Mouse (Mus musculus) G1E (cell line): Measurements from ENCODE around the gene Tmem30c. TPM values are rescaled to one million over a fixed set of nuclear protein-coding genes. Genes with fewer than 3 reads are reported as not detected.

Experiments used
- ATAC-seq: 2 replicates; pipeline ENCODE4 v1.8.0; 2016; ENCODE audit warnings: mild to moderate bottlenecking; ENCODE audit not compliant: insufficient number of reproducible peaks, poor library complexity, low FRiP score, severe bottlenecking; ENCODE audit errors: extremely low read depth
- DNase-seq: peaks from one replicate; pipeline ENCODE4 v3.0.0; 2012; ENCODE audit warnings: low spot score
- H3K27me3 ChIP-seq: 2 replicates; pipeline ENCODE4 v1.6.1; 2012; ENCODE audit warnings: mild to moderate bottlenecking, low read length, inconsistent platforms; ENCODE audit not compliant: insufficient read depth
- H3K36me3 ChIP-seq: replicated peaks from 2 replicates; pipeline ENCODE3; 2012; ENCODE audit warnings: mild to moderate bottlenecking, inconsistent platforms
- H3K4me1 ChIP-seq: 2 replicates; pipeline ENCODE4 v1.6.1; 2012; ENCODE audit warnings: low read depth, low read length, inconsistent platforms, mixed read lengths; ENCODE audit not compliant: insufficient read depth
- H3K4me3 ChIP-seq: 2 replicates; pipeline ENCODE4 v1.5.1; 2012; ENCODE audit warnings: low read depth, mild to moderate bottlenecking, inconsistent platforms, low read length, moderate library complexity, mixed read lengths
- H3K9me3 ChIP-seq: replicated peaks from 2 replicates; pipeline ENCODE4 v1.6.1; 2012; ENCODE audit warnings: inconsistent platforms
- CTCF ChIP-seq: IDR thresholded peaks from 2 replicates; pipeline ENCODE4 v1.5.1; 2012; ENCODE audit warnings: low read depth, low read length, inconsistent platforms, mixed read lengths
- GATA1 ChIP-seq: IDR thresholded peaks from 2 replicates; pipeline ENCODE4 v1.6.1; 2012; ENCODE audit warnings: borderline replicate concordance, low read length, inconsistent platforms, mixed read lengths
- GATA2 ChIP-seq: IDR thresholded peaks from 2 replicates; pipeline ENCODE4 v1.6.1; 2012; ENCODE audit warnings: low read depth, low read length, inconsistent platforms, borderline replicate concordance
- POLR2AphosphoS5 ChIP-seq: IDR thresholded peaks from 2 replicates; pipeline ENCODE4 v1.6.1; 2012; ENCODE audit warnings: low read depth, low read length, inconsistent platforms; ENCODE audit not compliant: insufficient replicate concordance
- TAL1 ChIP-seq: conservative IDR thresholded peaks from 2 replicates; pipeline ENCODE4 v1.6.1; 2012; ENCODE audit warnings: low read depth, low read length, inconsistent platforms, mixed read lengths
- polyA plus RNA-seq: library from polyadenylated mRNA; stranded (reverse); fragments of >175 nt; gene quantifications from 2 replicates; pipeline ENCODE4 v1.2.3, GENCODE M21; 2012
- total RNA-seq, 2 experiments: library from RNA; stranded (forward) in 1 of 2; stranded (reverse) in 1 of 2; fragments of 200-1000 nt in 1 of 2; fragments of >200 nt in 1 of 2; fragmentation: Nextera tagmentation in 1 of 2; gene quantifications; 2 replicates each; pipeline ENCODE4 v1.2.3; 2014 to 2017

The Tmem30c gene
- total and polyA plus RNA-seq, 3 experiments: 0.33 TPM; not detected in 2

DNA sequence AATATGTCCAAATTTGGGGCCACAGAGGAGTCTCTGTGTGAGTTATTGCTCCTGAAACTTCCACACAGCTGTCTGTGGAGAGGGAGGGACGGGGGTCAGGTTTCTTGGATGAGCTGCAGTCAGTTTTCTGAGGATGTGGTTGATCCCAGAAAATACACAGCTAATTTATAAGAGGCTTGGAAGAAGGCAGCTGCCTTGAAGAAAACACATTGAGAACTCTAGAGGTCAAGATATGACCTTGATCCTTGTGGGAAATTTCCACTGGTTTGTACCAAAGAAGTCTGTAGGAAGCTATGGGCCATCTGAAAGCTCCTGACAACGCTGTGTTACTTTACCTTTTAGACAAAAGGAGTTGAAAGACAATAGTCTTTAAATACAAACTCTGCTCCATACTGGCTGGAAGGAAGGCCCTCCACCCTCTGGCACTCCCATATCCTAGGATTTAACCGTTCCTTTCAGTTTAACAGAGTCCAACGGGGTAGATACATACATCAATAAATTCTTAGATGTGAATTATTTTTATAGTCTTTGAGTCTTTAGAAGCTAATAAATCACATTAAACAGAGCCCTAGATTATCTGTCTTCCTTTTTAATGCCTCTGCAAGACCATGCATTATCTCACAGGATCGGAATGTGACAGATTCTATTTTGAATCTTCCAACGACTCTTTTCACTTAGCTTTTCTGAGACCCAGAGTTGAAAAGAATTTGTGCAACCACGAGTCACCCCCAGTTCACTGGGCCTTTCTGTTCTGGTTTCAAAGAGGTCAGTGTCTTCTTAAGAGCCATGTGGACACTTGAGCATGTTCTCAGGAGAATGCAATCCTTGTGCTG, 40.9 kb downstream of the Tmem30c start:
- ATAC-seq: no peak
- no peak overlapping the region for H3K4me3 ChIP-seq
- H3K36me3 ChIP-seq: no peaks in the 10 kb centered on the region
- peaks cover 18% of the 10 kb centered on the region for H3K27me3 ChIP-seq
- TF ChIP-seq GATA2 (no peak), GATA1 (no peak), TAL1 (no peak), CTCF (no peak), POLR2AphosphoS5 (no peak)
- H3K4me1 ChIP-seq: peaks cover under 1% of the 10 kb centered on the region; the same call in 1 of the 2 replicates
- H3K9me3 ChIP-seq: peaks cover 5% of the 10 kb centered on the region; the same call in 1 of the 2 replicates
- no peak for DNase-seq

DNA sequence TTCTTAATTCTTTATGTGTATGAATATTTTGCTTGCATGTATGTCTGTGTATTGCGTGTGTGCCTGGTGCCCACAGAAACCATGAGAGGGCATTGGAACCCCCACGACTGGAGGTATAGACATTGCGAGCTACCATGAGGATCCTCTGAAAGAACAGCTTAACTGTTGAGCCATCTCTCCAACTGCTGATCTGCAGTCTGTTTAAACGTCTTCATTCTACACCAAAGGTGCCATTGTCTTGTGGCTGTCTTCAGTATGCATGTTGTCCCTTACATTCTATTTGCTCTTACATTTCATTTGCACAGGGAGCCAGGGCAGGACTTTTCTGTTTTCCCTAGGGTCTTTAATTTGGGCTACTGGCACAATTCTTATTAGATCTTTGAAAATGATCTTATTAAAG, 41.7 kb downstream of the Tmem30c start:
- no peak overlapping the region for H3K4me3 ChIP-seq
- peaks cover 4% of the 10 kb centered on the region for H3K4me1 ChIP-seq
- H3K9me3 ChIP-seq: no peaks in the 10 kb centered on the region
- TF ChIP-seq GATA1 (no peak), TAL1 (no peak), CTCF (no peak), GATA2 (no peak), POLR2AphosphoS5 (no peak)
- no peak for ATAC-seq
- no peaks in the 10 kb centered on the region for H3K36me3 ChIP-seq
- no peak for DNase-seq
- H3K27me3 ChIP-seq: peaks cover 18% of the 10 kb centered on the region

DNA sequence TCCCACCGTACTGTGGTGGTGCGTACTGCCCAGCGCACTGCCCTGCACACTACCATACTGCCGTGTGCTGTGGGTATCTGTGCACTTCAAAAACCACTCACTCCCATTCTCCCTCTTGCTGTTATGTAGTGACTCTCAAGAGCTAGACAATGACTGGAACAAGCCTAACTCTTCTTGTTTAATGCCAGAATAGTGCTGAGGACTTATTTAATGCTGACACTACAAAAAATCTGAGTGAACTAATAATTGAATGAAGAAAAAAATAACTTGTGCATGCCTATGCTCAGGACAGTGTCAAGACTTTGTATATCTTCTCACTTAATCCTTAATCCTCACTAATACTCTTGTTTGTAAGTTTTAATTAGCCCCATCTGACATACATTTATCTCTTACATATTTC, 45.2 kb downstream of the Tmem30c start:
- DNase-seq: no peak
- no peak for ATAC-seq
- no peak overlapping the region for H3K4me3 ChIP-seq
- no peaks in the 10 kb centered on the region for H3K36me3 ChIP-seq
- H3K9me3 ChIP-seq: no peaks in the 10 kb centered on the region
- H3K4me1 ChIP-seq: peaks cover 8% of the 10 kb centered on the region
- TF ChIP-seq GATA1: no peak
- TF ChIP-seq GATA2: no peak
- TF ChIP-seq TAL1: no peak
- no peak for TF ChIP-seq POLR2AphosphoS5
- H3K27me3 ChIP-seq: peaks cover 13% of the 10 kb centered on the region

DNA sequence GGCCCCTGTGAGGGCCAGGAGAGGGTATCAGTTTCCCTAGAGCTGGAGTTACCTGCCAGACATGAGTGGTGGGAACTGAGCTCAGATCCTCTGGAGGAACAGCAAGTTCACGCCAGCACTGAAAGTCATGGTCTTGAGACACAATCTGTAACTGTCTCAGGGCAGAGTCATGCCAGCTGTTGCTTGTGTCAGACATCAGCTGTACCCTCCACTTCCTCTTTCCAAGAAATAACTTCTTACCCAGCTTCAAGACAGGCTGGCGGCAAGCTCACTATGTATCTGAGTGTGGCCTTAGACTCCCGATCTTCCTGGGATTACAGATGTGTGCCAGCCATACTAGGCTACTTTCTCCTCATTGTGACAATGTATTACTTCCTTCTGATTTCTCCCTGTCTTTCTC, 46.1 kb downstream of the Tmem30c start:
- Histone ChIP-seq H3K4me3 (no peak overlapping the region), H3K9me3 (no peaks in the 10 kb centered on the region), H3K4me1 (peaks cover 8% of the 10 kb centered on the region), H3K36me3 (no peaks in the 10 kb centered on the region), H3K27me3 (peaks cover 13% of the 10 kb centered on the region)
- DNase-seq (no peak), ATAC-seq (peak; percentile 57)
- no peak for TF ChIP-seq TAL1
- no peak for TF ChIP-seq GATA1
- TF ChIP-seq CTCF: no peak
- no peak for TF ChIP-seq POLR2AphosphoS5
- no peak for TF ChIP-seq GATA2

DNA sequence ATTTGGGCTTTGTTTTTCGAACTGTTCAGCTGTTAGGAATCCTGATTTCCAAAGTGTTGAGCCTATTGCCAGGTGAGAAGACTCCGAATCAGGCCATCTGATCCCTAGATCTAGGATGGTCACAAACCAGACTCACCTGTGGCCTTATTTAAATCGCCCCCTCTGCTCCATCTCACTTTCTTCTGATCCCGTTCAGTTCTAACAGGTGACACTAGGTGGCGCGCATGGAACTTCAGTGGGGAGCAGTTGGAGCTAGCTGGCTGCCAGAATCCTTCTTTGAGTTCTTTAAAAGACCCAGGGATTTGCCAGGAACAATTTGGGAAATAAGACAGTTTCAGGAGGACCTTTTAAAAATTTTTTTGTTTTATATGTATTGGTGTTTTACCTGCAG, 48.8 kb downstream of the Tmem30c start:
- Histone ChIP-seq H3K9me3 (no peaks in the 10 kb centered on the region), H3K27me3 (peaks cover 12% of the 10 kb centered on the region), H3K4me1 (peaks cover 8% of the 10 kb centered on the region), H3K4me3 (no peak overlapping the region), H3K36me3 (no peaks in the 10 kb centered on the region)
- no peak for ATAC-seq
- no peak for TF ChIP-seq TAL1
- TF ChIP-seq POLR2AphosphoS5: no peak
- no peak for TF ChIP-seq GATA1
- no peak for TF ChIP-seq GATA2
- peak; percentile 42; the same call in 1 of the 2 replicates for TF ChIP-seq CTCF
- DNase-seq: no peak

DNA sequence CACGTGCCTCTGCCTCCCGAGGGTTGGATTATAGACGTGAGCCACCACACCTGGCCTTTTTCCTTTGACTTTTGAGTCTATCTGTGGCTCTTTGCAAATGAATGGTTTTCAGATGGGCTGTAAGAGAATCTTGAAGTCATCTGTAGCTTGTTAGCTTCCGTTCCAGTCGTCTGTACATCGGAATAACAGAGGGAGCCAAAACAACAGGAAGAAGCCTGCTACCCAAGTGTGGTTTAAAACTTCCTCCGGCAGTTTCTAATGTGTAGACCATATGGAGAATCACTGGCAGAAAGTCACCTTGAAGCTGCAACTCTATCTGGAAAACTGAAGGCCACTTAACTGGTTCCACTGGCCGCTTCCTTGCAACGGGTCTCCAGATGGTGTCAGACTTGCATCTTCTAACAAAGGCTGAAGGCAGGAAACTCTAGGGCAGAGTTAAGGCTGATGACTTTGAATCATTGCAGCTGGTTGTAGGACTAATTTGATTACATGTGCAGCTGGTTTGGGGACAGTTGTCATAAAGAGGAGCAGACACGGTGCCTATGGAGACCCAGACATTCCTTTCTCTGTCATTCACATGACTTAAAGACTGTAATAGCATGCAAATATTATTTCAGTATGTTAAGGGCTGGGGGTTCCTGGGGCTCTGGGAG, 49.3 kb downstream of the Tmem30c start:
- H3K4me1 ChIP-seq: peaks cover 8% of the 10 kb centered on the region
- no peaks in the 10 kb centered on the region for H3K36me3 ChIP-seq
- no peaks in the 10 kb centered on the region for H3K9me3 ChIP-seq
- ATAC-seq (no peak), DNase-seq (no peak)
- peaks cover 12% of the 10 kb centered on the region for H3K27me3 ChIP-seq
- H3K4me3 ChIP-seq: no peak overlapping the region
- TF ChIP-seq GATA1: no peak
- TF ChIP-seq POLR2AphosphoS5: no peak
- TF ChIP-seq GATA2: no peak
- TF ChIP-seq TAL1: no peak
- no peak for TF ChIP-seq CTCF
